Mouse (Mus musculus) thymus, adult 2 months (tissue): ENCODE data around the gene Trmt61a.

Experiments used
- CTCF ChIP-seq: fragments of 200-500 bp; IDR thresholded peaks from 2 replicates; pipeline ENCODE4 v1.5.1; 2012; ENCODE audit warnings: mild to moderate bottlenecking, control low read depth, low read length, moderate library complexity, borderline replicate concordance; ENCODE audit not compliant: control insufficient read depth, poor library complexity, insufficient read depth; ENCODE audit errors: extremely low read depth
- POLR2A ChIP-seq: fragments of 200-500 bp; IDR thresholded peaks from 2 replicates; pipeline ENCODE4 v1.6.1; 2012; ENCODE audit warnings: mild to moderate bottlenecking, low read length, control low read depth, moderate library complexity; ENCODE audit not compliant: control insufficient read depth, poor library complexity, insufficient read depth; ENCODE audit errors: extremely low read depth

DNA sequence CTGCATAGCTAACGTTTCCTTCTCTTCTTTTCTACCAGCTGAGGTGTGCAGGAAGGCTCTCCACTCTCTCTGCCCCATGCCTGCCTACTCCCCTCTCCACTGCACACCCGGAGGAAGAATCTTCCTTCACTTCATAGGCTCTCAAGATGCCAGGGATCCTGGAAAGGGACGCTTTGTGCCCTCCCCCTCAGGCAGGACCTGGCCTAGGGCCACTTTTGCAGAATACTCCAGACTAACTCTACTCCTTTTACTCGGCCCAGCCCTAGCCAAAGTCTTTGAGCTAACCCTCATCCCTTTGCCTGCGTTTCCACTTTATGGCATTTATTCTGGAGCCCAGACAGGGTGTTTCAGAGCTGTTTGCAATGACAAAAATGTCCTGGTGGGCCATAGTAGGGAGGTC lies 484 bp upstream of the Trmt61a start:
- no peak for TF ChIP-seq POLR2A
- TF ChIP-seq CTCF: no peak
